Mouse (Mus musculus) layer of hippocampus, postnatal 10 days (tissue): Measurements from ENCODE around the gene Farp1. TPM values are rescaled to one million over a fixed set of nuclear protein-coding genes. Genes with fewer than 3 reads are reported as not detected.
A peak's percentile ranks its signal among the peaks of the same experiment; 100 is the strongest.

ENCODE experiments used
- DNase-seq, 2 experiments: peaks; one replicate each; pipeline ENCODE4 v3.0.0; 2021; ENCODE audit warnings: low spot score in 2 of 2
- total RNA-seq, 2 experiments: library from RNA; stranded (reverse); gene quantifications; 2 replicates each; pipeline ENCODE4 v1.2.3; 2021

Gene Farp1
- total RNA-seq, 2 experiments from 2014 or later: 117 to 119 TPM

DNA sequence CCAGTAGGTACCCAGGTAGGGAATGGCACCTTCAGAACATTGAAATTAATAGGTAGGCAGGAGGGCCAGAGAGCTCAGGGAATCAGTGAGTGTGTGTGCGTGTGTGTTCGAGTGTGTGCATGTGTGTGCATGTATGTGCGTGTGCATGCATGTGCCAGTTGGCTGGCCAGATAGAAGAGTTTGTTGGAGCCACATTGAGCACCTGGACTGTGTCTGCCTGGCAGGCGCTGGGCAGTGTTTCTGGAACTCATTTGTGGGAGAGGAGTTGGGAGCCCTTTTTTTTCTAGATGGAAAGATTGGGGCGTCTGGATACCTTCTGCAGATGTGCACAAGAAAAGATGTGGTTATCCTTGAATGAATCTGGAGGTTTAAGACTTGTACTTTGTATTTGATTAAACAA, 19.1 kb downstream of the Farp1 start:
- DNase-seq: no peak

DNA sequence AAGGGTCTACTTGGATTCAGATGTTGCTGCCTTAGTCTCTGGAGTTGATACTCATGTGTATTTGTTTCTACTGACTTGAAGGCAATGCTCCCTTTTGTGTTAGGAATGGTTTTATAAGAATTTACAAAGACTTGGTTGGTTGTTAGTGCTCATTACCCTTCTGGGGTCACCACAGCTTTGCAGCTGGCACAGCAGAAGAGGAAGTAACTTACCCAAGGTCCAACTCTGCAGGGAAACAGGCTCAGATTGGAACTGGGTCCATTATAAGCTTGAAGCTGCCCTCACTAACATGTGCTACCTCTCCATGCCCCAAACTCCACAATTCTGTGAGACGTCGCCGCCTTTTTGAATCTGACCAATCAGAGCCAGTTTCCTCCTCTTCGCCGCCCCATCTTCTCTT, 22.8 kb downstream of the Farp1 start:
- no peak for DNase-seq

DNA sequence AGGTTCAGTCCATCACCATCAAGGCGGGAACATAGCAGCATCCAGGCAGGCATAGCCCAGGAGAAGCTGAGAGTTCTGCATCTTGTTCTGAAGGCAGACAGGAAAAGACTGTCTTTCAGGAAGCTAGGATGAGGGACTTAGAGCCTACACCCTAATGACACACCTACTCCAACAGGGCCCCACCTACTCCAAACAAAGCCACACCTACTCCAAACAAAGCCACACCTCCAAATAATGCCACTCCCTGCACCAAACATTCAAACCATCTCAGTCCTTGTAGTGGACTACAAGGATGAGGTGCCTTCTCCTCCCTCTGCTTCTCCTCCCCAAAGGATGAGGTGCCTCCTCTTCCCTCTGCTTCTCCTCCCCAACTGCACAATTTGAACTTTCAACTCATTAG, 23.5 kb downstream of the Farp1 start:
- no peak for DNase-seq

DNA sequence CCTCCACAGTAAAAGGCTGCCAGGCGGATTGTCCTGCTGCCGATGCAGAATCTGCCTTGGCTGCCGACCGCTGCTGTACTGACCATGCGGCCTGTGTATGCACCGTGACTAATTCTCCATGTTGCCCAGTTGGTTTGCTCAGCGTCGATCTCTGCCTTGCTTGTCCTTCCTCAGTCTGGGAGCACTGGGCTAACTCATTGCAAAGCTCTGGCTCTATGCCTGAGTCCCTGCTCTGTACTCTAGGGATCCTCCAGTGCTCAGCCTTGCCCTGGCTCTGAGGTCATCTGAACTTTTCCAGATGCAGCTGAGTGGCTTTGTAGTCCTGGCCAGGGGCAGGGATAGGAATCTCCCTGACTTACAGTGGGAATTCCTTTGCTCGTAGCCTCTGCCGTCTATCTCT, 24.3 kb downstream of the Farp1 start:
- no peak for DNase-seq

DNA sequence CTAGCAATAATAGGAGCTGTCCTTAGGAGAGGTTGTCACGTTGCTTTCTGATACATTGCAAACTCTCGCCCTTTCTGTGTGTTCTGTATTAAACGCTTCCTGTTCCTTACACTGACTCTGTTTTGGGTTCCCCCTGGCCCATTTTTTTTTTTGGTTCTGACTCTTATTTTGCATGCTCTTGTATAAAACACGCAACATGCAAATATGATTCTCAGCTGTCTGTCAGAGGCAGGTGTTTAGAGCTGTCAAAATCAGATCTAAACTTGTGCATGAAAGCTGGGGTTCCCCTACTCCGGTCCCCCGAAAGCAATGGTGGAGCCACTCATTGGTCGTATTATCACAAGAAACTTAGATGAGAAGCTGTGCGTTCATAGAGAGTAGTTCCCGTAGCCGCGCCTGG, 25.5 kb downstream of the Farp1 start:
- DNase-seq: no peak

DNA sequence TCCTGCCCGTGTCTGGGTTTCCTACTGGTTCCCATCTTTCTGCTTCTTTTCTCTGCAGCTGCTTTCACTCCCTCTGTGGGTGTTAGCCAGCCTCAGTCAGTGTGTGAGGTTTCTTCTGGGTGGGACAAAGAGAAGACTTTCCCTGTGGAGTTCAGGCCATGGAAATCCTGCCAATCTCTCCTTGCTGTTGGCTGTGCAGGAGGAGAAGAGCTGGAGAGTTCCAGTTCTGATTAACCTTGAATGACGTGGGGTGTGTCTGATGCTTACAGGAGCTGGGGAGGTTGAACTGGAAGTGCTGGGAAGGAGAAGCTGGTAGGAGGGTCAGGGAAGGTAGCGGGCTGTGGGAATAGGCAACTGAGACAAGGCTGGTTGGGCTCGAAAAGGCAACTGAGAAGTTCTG, 26.7 kb downstream of the Farp1 start:
- no peak for DNase-seq

DNA sequence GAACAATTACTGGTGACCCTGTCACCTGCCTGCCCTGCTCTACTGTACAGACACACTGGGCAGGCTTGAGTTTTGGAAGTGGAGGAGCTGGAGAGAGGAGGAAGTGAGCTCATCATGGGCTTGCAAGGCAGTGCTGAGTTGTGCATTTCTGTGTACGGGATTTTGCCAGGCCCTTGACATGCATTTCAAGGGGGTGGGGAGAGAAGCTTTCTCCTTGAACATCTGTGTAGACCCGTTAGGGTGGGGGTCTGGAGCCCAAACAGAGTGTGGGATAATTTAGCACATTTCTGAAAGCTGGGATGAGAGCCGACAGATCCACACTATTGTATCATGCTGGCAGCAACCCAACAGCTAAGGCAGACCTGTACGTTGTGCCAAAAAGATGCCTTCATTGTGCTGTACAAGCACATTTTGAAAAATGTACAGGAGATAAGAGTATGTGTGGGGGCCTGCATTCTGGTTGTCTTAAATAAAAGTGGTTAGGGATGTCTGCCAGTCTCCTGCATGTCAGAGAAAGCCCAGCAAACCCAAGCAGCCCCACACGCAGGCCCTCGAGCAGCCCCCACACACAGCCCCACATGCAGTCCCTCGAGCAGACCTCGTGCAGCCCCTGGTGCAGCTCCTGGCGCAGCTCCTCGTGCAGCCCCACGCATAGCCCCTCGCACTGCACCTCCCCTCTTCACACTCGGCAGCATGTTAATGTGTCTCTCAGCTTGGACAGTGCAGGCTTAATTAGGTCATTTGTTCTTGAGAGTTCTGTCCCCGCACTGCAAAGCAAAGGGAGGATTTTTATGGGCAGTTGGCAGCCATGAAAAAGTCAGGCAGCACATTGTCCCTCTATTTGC, 27.5 kb downstream of the Farp1 start:
- DNase-seq: peak; percentile 34 to 50

DNA sequence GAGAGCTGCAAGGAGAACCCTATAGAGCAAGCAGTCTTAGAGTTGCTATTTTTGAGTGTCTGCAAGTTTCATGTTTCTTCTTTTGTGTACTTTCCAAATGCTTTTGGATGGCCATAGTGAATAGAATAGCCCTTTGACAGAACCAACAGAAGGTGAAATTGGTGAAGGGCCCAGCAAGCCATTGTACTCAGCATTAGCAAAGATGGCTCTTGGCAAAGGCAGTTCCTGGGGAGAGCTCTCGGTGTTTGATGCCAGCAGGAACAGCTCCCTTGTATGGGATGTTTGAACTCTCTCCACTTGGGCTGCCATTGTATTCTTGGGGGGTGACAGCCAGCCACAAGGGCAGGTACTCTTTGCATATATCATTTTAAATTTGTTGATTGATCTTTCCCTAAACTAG, 29.7 kb downstream of the Farp1 start:
- DNase-seq: no peak

DNA sequence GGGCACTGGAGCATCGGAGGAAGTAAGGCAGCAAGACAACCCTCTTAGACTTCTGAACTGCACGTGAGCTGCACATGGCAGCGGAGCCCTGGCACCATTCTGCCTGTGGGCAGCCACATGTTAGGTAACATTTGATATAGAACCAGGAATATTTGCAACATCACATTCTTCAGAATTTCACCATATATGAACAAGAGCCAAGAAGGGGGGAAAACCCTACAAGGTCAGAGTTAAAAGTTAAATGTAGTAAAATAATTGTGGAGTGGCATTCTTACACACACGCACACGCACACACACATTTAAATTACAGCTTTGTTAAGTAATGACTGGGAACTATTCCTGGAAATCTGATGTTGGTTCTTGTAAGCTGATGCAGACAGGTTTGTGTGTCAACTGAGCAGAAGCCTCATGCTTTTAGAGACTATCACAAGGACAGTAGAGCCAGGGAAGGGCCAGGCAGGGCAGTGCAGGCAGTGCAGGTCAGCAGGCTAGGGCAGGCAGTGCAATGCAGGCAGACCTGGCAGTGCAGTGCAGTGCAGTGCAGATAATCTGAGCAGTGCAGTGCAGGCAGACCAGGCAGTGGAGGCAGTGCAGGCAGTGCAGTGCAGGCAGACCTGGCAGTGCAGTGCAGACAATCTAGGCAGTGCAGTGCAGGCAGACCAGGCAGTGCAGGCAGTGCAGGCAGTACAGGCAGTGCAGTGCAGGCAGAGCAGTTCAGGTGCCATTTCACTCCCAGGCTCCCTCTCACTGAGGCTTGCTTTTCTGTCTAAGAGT, 38.3 kb downstream of the Farp1 start:
- no peak for DNase-seq

DNA sequence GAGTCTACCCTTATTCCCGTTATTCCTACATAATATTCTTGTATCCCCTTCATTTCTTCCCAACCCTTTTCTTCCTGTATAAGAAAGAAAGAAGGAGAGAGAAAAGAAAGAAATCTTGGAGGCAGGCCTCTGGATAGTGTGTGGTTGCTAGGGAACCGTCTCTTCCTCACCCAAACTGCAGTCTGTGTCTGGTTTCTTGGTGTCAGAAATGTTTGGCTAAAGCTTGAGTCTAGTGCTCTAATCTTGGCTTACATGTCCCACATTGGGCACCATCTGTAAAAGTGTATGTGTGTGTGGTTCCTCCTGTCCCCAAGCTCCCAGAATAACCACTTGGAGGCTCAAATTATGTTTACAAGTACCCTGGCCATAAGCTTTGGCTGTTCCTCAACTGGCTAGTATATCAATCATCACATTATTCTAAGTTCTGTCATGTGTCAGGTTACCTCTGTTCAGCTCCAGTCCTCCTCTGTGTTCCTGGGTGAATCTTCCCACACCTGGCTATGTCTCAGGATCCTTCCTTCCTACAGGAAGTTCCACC, 39.3 kb downstream of the Farp1 start:
- no peak for DNase-seq

DNA sequence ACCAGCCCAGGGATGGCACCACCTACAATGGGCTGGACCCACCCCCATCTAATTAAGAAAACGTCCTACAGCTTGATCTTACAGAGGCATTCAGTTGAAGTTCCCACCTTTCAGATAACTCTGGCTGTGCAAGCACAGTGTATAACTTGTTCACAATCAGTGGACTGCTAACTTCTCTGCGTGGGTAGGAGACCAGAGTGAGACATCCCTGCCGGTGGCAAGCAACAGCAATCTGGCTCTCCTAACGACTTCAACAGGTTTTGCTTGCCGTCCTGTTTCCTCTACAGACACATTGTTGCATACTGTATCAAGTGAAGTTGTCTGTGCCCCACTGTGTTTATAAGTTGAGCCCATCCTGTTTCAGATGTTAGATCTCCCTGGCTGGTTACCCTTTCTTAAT, 45.7 kb downstream of the Farp1 start:
- no peak for DNase-seq

DNA sequence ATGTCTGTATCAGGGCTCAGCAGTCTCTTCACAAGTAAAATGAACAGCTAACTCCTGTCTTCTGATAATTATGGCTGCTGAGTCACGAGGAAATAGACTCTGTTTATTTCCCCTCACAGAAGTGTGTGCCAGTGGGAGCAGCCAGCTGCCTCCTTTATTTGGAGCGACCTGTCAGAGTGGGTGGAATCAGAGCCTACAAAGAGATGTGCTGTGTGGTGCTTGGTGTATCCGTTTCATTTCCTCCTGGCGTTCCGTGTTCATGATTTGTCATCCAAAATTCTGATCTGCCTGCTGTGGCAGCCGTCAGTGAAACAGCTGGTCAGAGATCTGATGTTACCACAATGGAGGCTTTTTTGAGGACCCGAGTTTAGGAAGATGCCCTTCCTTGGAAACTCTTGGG, 47.3 kb downstream of the Farp1 start:
- peak; percentile 38 to 42 for DNase-seq

DNA sequence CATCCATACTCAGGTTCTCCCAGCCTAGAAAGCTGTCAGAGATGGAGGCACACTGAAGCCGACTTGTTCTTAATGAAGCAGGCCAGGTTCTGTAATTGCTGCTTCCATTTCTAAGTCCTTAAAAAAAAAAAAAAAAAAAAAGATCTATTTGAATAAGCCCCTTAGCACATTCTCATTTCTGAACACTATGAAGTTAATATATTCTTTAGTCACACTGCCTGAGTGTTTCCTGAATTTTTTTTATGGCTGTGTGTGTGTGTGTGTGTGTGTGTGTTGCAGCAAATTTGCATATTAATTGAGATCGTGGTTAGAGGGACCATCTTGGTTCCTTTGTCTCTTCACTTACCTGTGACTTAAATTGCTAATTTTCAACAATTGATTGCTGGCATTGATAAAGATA, 47.8 kb downstream of the Farp1 start:
- no peak for DNase-seq

DNA sequence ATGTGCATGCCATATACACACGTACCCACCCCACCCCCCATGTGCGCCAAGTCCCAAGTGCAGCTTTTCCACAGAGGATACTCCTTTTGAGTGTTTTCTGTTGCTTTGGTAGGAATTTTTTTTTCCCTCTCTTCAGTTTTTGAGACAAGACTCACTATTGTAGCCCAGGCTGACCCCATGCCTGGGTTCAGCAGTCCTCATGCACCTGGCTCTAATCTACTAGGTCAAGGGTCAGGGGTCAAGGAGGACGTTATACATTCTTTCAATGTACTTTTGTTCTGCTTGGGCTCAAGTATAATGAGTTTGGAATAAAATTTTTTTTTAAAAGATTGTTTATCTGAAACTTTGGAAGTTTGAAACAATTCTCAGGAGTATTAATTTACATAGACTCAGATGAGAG, 48.4 kb downstream of the Farp1 start:
- no peak for DNase-seq

DNA sequence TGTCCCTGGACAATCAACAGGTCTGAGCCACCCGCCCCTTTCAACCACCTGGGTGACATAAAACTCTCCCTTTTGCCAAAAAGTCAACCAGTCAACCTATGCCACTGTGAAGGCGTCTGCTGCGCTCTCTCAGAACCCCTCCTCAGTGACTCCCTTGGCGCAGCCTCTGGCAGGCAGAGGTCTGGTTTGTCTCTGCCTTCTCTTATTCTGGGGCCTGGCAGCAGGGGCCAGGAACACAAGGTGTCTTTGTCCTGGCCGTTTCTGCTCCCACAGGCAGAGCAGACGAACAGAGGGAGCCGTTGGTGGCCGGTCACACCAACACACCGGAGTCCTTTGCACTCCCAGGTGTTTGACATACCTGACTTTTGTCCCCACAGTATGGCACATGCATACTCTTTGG, 57.5 kb downstream of the Farp1 start:
- no peak for DNase-seq

DNA sequence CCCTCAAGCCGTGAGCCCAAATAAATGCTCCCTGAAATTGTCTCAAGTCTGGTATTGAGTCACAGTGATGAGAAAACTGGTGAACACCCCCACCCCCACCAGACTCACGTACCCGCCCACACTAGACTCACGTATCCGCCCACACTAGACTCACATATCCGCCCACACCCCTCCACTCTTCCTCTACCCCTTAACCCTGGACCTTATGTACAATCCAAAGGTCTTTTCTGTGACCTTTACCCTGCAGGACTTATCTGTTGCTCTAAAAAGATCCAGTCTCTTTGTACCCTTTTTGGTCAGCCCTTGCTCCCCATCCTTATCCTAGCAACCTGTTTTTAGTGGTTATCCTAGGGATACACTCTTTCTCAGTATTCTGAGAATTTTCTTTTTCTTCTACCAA, 58.9 kb downstream of the Farp1 start:
- DNase-seq: no peak

DNA sequence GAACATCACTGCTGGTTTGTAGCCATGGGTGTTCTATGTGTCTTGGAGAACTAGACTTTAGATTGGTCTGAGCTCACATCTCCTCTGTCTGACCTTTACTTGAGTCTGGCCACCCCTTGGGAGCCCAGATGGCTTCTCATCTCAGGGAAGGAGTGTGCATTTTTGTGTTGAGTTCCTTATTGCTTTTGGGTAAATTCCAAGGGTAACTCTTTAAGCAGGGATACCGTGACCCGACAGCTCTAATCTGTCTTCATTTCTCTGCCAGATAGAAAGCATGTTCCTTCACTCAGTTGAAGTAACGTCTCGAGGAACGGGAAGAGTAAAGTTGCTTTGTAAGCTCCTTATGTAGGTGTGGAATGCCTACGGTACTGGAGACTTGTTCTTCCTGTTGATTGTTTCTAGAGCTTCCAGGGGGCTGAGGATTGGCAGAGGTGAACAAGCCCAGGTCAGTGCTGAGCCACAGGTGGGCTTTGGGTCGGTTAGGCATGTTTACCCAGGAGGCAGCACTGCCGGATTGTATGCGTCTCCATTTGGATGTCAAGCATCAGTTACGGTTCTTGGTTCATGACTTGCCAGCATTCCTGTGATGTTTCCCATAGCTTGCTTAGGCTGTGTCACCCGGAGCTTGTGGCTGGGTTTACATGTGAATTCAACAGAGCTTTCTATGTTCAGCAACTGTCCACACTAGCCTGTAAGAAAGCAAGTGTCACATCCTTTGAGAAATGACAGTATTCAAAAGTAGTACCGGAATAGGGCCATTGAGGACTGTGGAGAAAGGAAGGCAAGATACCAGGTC, 62.8 kb downstream of the Farp1 start:
- no peak for DNase-seq

DNA sequence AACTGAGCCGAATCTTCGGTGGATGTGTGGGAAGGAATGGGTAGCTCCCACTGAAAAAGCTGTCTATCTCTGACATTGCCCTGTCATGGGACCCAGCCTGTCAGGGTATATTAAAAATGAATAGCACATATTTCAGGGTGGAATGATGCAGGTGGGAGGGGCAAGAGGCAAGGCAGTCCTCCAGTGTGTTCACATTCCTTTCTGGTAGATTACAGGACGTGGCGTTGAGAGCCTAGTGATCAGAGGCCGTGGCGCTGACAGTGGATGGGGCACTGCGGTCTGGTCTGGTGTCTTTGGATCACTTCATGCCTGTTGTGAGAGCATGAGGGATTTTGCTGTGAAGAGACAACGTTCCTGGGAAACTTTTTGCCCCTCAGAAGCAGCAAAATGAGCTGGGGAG, 64.1 kb downstream of the Farp1 start:
- DNase-seq: no peak

DNA sequence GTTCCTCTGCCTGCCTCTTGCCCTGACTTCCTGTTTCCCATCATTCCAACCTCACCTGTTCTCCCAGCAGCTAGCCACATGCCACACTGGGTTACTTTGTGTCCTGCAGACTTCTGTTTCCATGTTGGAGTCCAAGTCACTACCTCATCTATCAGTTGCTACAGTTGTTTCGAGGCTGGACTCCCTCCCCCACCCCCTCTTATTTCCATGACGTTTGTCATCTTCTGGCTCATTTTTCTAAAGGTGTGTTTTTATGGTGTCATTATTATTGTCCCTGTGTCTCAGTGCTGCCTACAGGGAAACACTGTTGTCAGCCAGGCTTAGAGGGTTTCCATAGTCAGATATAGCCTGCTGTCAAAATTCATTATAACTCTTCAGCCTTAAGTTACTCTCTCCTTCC, 64.9 kb downstream of the Farp1 start:
- DNase-seq: no peak

DNA sequence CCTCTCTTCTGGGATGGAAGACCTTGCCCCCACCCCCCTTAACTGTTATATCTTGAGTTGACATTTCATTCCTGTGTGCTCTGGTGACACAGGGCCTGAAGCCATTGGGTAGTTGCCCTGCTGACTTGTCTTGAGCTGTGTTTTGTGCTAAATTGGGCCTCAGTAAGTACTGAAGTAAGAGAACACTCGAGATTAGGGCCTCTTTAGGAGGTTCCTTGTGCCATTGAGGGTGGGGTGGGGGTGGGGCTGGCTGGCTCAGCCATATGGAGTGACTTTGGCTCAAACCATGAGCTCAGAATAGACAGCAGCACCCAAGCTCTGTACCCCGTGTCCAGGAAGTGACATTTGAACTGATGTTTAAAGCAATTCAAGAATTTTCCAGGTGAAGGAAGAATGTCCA, 65.8 kb downstream of the Farp1 start:
- no peak for DNase-seq

DNA sequence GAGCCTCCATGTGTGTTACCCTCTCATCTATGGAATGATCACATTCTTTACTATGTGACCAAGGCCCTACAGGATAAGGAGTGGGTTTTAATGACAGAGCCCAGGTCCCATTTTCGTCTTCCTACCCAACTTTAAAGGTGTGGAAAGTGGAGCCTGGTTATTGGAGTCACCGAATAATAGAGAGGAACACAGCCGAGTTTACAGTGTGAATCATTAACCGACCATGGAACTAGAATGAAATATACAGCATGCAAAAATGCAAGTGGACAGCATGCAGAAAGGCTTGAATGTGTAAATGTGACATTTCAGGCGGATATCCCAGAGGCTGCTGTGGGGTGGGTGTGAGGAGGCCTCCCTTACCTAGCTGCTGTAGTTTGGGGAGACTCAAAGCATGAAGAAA, 66.5 kb downstream of the Farp1 start:
- DNase-seq: no peak

DNA sequence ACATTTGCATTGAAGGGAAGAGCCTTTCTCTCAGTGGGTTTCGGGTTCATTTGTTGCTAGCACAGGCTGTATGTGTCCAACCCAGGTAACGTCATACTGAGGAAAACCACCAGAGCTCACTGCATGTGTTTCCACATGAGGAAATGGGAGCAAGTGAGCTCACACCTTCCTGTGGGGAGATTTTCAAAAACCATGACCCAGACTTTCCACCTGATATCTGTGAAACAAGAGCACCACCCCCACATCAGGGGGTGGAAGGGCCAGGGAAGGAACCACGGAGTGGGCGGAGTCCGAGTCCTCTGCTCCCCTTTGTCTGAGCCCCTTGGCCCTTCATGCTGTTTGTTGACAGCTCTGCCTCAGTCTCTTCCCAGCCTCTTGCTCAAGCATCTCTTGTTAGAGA, 67.6 kb downstream of the Farp1 start:
- DNase-seq: no peak
